Mouse (Mus musculus) C2C12 (cell line): Measurements from ENCODE around the gene Llgl2.

Experiments used
- CEBPB ChIP-seq: IDR thresholded peaks from one replicate; pipeline ENCODE4 v1.6.1; 2011; ENCODE audit warnings: low read depth, mild to moderate bottlenecking, control low read depth, moderate library complexity
- CTCF ChIP-seq: IDR thresholded peaks from one replicate; pipeline ENCODE4 v1.5.1; 2011; ENCODE audit not compliant: control insufficient read depth, insufficient read depth, insufficient read length
- MYOG ChIP-seq: IDR thresholded peaks from one replicate; pipeline ENCODE4 v1.6.1; 2011; ENCODE audit not compliant: control insufficient read depth, insufficient read length; ENCODE audit errors: extremely low read depth
- USF1 ChIP-seq: IDR thresholded peaks from one replicate; pipeline ENCODE4 v1.6.1; 2011; ENCODE audit warnings: low read depth, mild to moderate bottlenecking, control low read depth, moderate library complexity

- TF ChIP-seq CTCF (no peak), CEBPB (no peak), USF1 (no peak), MYOG (no peak)
Observed at GRCm38 (mm10) chr11:115812095-115812494, 11.8 kb upstream of the Llgl2 start.
